8 mouse cellular contexts compared by ENCODE assay signal in genomic region chr3:88422020-88422720, GRCm38 (mm10). TPM values are rescaled to one million over a fixed set of nuclear protein-coding genes. Genes with fewer than 3 reads are reported as not detected.
DNase-seq lines count a peak whose midpoint lies in the region; ATAC-seq lines count a peak whose summit lies in the region.
"Had no signal": no experiment of that assay in that cellular context is flagged by ENCODE, and none has a peak within 500 bp of the region (broad histone marks: within the 10 kb centered on the region; RNA-seq: fewer than 3 reads in every experiment).

No protein-coding gene starts in this region.

- DNase-seq in neural tube, embryonic 11.5 days (ENCODE audit: low spot score): no peak
- DNase-seq in neural tube, embryonic 10.5 days (ENCODE audit: extremely low spot score, low spot score): no peak
- DNase-seq in embryonic facial prominence, embryonic 10.5 days (ENCODE audit: low spot score): no peak
- DNase-seq in kidney, postnatal 25 days: peak; percentile 34 to 84
- DNase-seq in urinary bladder, adult 18-20 months (ENCODE audit: low spot score in 2 of 2): no peak
- DNase-seq in adrenal gland, adult 18-20 months (ENCODE audit: low spot score in 2 of 2): no peak

- H3K9me3 ChIP-seq in neural tube, embryonic 11.5 days (ENCODE audit: control insufficient read depth, low read length): no peaks in the 10 kb centered on the region
- H3K9me3 ChIP-seq in embryonic facial prominence, embryonic 10.5 days: no peaks in the 10 kb centered on the region
- no peaks in the 10 kb centered on the region for H3K9me3 ChIP-seq in midbrain, embryonic 13.5 days

- H3K27ac ChIP-seq in neural tube, embryonic 11.5 days (ENCODE audit: low read depth, low read length): no peak overlapping the region
- no peak overlapping the region for H3K27ac ChIP-seq in embryonic facial prominence, embryonic 10.5 days (replicated peaks)
- no peak overlapping the region for H3K27ac ChIP-seq in midbrain, embryonic 13.5 days

- H3K9ac ChIP-seq in neural tube, embryonic 11.5 days (ENCODE audit: low read length): 0 out of 2 replicates have a peak overlapping the region, but pooled peaks have one; percentile 14
- peak overlapping the region; percentile 33; the same call in 1 of the 2 replicates for H3K9ac ChIP-seq in midbrain, embryonic 13.5 days (replicated peaks)

- no peaks in the 10 kb centered on the region for H3K27me3 ChIP-seq in neural tube, embryonic 11.5 days (ENCODE audit: control insufficient read depth, insufficient read depth, low read length)
- H3K27me3 ChIP-seq in embryonic facial prominence, embryonic 10.5 days (replicated peaks; ENCODE audit: low read depth, poor library complexity, severe bottlenecking): no peaks in the 10 kb centered on the region
- H3K27me3 ChIP-seq in midbrain, embryonic 13.5 days: no peaks in the 10 kb centered on the region

- 26% methylated on average over 9 of the region's 9 CpGs for WGBS in neural tube, embryonic 11.5 days
- 42% methylated on average over 9 of the region's 9 CpGs for WGBS in embryonic facial prominence, embryonic 10.5 days
- 34% methylated on average over 9 of the region's 9 CpGs for WGBS in midbrain, embryonic 13.5 days

- H3K4me3 ChIP-seq in neural tube, embryonic 11.5 days (ENCODE audit: low read depth, low read length): no peak overlapping the region
- H3K4me3 ChIP-seq in embryonic facial prominence, embryonic 10.5 days: 0 out of 2 replicates have a peak overlapping the region, but pooled peaks have one; percentile 21
- H3K4me3 ChIP-seq in midbrain, embryonic 13.5 days (replicated peaks): no peak overlapping the region

- ATAC-seq in neural tube, embryonic 11.5 days (ENCODE audit: insufficient read depth, low FRiP score, low TSS enrichment): no peak
- no peak for ATAC-seq in midbrain, embryonic 13.5 days

- H3K36me3 ChIP-seq in neural tube, embryonic 11.5 days (ENCODE audit: control insufficient read depth, insufficient read depth, low read length): peaks cover 8% of the 10 kb centered on the region
- H3K36me3 ChIP-seq in embryonic facial prominence, embryonic 10.5 days (replicated peaks): peaks cover 46% of the 10 kb centered on the region
- H3K36me3 ChIP-seq in midbrain, embryonic 13.5 days: peaks cover 44% of the 10 kb centered on the region

- H3K4me2 ChIP-seq in neural tube, embryonic 11.5 days (ENCODE audit: low read depth): no peak overlapping the region
- no peak overlapping the region for H3K4me2 ChIP-seq in midbrain, embryonic 13.5 days (replicated peaks)

- peaks cover 12% of the 10 kb centered on the region; the same call in 1 of the 2 replicates for H3K4me1 ChIP-seq in neural tube, embryonic 11.5 days (ENCODE audit: control insufficient read depth, insufficient read depth, low read length)
- H3K4me1 ChIP-seq in embryonic facial prominence, embryonic 10.5 days: peaks cover 31% of the 10 kb centered on the region
- peaks cover 29% of the 10 kb centered on the region for H3K4me1 ChIP-seq in midbrain, embryonic 13.5 days (replicated peaks)

RNA-seq across cellular contexts. Expression of gene Slc25a44, which starts 2.8 kb away (rescaled TPM):
- 24.8 and 27.0 TPM in 2 replicates for polyA plus RNA-seq in neural tube, embryonic 11.5 days (2014; fragmentation: Nextera tagmentation; extraction: Ambion mirVana)
- 17.5 and 17.6 TPM in 2 replicates for polyA plus RNA-seq in embryonic facial prominence, embryonic 10.5 days (2016; fragmentation: Nextera tagmentation; extraction: Ambion mirVana)
- 28.7 and 29.7 TPM in 2 replicates for polyA plus RNA-seq in midbrain, embryonic 13.5 days (2015; fragmentation: Nextera tagmentation; extraction: Ambion mirVana)
- total RNA-seq in adrenal gland, adult 18-20 months (2021): 10 to 100 TPM; 56.0 to 66.6 TPM

RNA-seq across cellular contexts. Expression of gene Pmf1, which starts 12.0 kb away (rescaled TPM):
- polyA plus RNA-seq in neural tube, embryonic 11.5 days (2014; fragmentation: Nextera tagmentation; extraction: Ambion mirVana): 118 and 124 TPM in 2 replicates
- polyA plus RNA-seq in embryonic facial prominence, embryonic 10.5 days (2016; fragmentation: Nextera tagmentation; extraction: Ambion mirVana): 184 and 194 TPM in 2 replicates
- polyA plus RNA-seq in midbrain, embryonic 13.5 days (2015; fragmentation: Nextera tagmentation; extraction: Ambion mirVana): 51.7 and 56.8 TPM in 2 replicates
- 10 to 100 TPM; 26.5 to 35.5 TPM for total RNA-seq in adrenal gland, adult 18-20 months (2021)

RNA-seq across cellular contexts. Expression of gene Bglap, which starts 37.9 kb away (rescaled TPM):
- polyA plus RNA-seq in neural tube, embryonic 11.5 days (2014; fragmentation: Nextera tagmentation; extraction: Ambion mirVana): not detected in 2 replicates
- polyA plus RNA-seq in embryonic facial prominence, embryonic 10.5 days (2016; fragmentation: Nextera tagmentation; extraction: Ambion mirVana): not detected in 2 replicates
- not detected in 2 replicates for polyA plus RNA-seq in midbrain, embryonic 13.5 days (2015; fragmentation: Nextera tagmentation; extraction: Ambion mirVana)
- total RNA-seq in adrenal gland, adult 18-20 months (2021): 1 to 10 TPM in 1 of 2 experiments, not detected in 1; 2.7 TPM
- total RNA-seq: layer of hippocampus, adult 18-20 months had no signal

RNA-seq across cellular contexts. Expression of gene Sema4a, which starts 38.8 kb away (rescaled TPM):
- 5.8 and 6.1 TPM in 2 replicates for polyA plus RNA-seq in neural tube, embryonic 11.5 days (2014; fragmentation: Nextera tagmentation; extraction: Ambion mirVana)
- polyA plus RNA-seq in embryonic facial prominence, embryonic 10.5 days (2016; fragmentation: Nextera tagmentation; extraction: Ambion mirVana): 5.9 and 7.1 TPM in 2 replicates
- 28.8 and 31.1 TPM in 2 replicates for polyA plus RNA-seq in midbrain, embryonic 13.5 days (2015; fragmentation: Nextera tagmentation; extraction: Ambion mirVana)
- 10 to 100 TPM; 12.6 to 23.6 TPM for total RNA-seq in adrenal gland, adult 18-20 months (2021)

RNA-seq across cellular contexts. Expression of gene Bglap2, which starts 43.7 kb away (rescaled TPM):
- polyA plus RNA-seq in neural tube, embryonic 11.5 days (2014; fragmentation: Nextera tagmentation; extraction: Ambion mirVana): not detected in 2 replicates
- not detected in 2 replicates for polyA plus RNA-seq in embryonic facial prominence, embryonic 10.5 days (2016; fragmentation: Nextera tagmentation; extraction: Ambion mirVana)
- polyA plus RNA-seq in midbrain, embryonic 13.5 days (2015; fragmentation: Nextera tagmentation; extraction: Ambion mirVana): not detected in 2 replicates
- under 1 TPM in 1 of 2 experiments, not detected in 1; 0.76 TPM for total RNA-seq in adrenal gland, adult 18-20 months (2021)
- total RNA-seq: layer of hippocampus, adult 18-20 months had no signal

Comparison
In these comparisons a context has a peak if more than half of its experiments do, and no peak if none do; other contexts are left out.
1. DNase-seq: peak in kidney, postnatal 25 days (2 of 2); none in neural tube, embryonic 11.5 days (single experiment), neural tube, embryonic 10.5 days (single experiment), embryonic facial prominence, embryonic 10.5 days (single experiment), urinary bladder, adult 18-20 months (0 of 2) and adrenal gland, adult 18-20 months (0 of 2).